Mouse (Mus musculus) CD4-positive, CD25-positive, alpha-beta regulatory T cell, adult 2 months (primary cell): ENCODE results near the gene Uimc1.

Source experiments
- DNase-seq: peaks from one replicate; pipeline ENCODE4 v3.0.0-alpha.2; 2012; ENCODE audit warnings: low read depth, low spot score

The Uimc1 gene

DNA sequence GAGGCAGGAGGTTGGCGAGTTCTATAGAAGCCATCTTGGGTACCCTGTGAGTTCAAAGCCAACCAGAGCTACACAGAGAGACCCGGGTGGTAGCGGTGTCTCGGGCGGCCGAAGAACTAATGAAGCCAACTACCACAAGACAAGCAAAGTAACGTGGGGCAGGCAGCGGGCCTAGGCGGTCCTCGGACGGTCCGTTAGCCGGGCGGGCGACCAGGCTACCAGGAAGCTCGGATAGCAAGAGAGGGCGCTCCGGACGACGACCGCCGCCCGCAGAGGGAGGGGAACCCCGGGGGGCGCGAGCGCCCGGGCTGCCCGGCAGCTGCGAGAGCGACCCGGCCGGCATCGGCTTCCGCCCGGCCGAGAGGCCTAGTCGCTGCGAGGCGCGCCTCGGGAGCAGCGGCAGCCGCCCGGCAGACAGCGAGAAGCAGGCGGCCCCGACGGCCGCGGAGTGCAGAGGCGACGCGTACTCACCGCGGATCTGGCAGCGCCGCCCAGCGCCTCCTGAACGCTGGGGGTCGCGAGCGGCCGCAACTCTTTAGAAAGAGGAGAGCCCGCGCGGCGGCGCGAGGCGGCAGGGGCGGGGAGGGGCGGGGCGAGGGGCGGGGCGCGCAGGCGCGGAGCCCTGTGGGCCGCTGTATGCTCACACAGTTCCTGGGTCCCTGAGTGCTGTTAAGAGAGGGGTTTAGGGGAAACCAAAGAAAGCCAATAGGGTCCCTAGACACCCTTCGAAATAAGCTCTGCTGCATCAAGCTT is at the start of gene Uimc1:
Uimc1 (minus strand) TSS at position 575 of the 753 bp plus-strand sequence.
- peak; percentile 92 for DNase-seq

DNA sequence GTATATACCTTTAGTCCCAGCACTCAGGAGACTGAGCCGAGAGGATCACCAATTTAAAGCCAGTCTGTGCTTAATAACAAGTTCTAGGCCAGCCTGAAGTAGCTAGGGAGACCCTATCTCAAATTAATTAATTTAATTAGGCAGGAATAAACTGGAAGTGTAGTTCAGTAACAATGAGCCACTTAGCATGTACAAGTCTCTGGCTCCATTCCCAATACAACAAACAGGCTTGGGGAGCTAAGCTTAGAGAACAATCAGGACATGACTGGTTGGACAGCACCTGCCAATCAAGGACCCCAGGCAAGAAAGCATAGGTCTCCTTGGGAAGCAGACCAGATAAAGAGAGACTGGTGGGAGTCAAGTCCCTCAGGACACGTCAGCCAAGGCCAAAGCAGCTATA is 40.2 kb upstream of the Uimc1 start:
- DNase-seq, result no peak

DNA sequence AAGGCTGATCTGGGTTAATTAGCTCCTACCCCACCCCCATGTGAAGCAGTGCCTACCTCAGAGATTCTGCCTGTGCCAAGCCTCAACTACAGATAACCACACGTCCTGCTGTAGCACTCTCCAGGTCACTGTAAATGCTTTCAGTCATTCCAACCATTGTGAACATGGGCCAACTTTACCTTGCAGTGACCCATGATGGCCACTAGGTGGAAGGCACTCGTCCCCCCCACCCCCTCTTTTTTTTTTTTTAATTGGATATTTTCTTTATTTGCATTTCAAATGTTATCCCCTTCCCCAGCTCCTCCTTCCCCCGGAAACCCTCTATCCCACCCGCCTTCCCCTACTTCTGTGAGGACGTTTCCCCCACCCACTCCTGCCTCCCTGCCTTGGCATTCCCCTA is 35.3 kb upstream of the Uimc1 start:
- DNase-seq, result peak; percentile 51

DNA sequence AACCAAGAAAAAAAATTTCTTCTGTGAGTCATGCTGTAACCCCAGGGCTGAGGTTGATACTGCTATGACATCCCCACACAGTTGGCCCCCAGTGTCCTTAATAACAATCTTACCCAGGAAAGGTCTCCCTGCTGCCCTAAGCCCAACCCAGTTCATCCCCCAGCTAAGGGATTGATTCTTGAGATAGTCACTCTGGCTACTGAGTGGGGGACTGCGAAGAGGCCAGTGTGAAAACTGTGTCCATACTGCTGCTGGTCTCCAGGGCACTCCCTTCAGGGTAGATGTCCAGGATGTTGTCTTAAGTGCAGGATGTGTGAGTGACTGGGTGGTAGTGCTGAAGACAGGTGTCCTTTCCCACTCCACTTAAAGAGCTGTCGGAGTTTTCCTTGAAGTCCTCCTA is 33.3 kb upstream of the Uimc1 start, which contains the start of gene Gm17617:
Gm17617 (minus strand) TSS at position 101 of the 400 bp plus-strand sequence.
- DNase-seq, result no peak

DNA sequence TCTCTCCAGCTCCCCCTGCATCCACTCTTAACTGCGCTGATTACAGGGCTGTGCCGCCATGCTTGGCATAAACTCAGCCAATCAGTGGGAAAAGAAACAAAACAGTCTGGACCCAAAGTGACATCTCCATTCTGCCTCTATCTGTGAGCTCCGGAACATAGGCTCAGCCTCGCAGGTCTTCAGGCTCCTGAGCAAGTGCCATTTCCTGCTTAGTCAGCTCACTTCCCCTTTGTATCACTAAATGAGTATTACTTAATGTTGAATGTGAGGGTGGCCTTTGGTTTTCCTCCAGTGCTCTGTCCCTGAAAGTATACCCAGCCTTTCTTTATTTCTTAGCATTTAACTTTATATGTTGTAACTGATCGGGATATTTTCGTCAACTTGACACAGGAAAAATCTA is 24.8 kb upstream of the Uimc1 start:
- DNase-seq, result no peak

DNA sequence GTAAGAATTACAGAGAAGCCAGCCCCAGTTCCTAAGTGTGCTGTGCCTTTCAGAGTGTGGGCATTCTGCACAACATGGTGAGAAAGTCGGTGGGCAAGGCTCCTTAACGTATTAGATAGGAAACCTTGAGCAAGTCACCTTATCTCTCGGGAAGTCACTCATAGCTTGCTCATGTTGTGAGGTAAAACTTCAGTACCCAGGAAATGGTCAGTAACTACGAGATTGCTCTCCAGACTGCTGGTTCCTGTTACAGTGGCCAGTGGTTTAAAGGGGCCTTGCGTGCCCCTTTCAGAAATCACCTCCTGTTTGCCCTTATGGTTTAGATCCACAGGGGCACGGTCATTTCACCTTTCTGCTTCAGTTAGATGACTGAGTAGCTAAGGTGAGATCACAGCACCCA is 14.3 kb upstream of the Uimc1 start:
- DNase-seq, result no peak

DNA sequence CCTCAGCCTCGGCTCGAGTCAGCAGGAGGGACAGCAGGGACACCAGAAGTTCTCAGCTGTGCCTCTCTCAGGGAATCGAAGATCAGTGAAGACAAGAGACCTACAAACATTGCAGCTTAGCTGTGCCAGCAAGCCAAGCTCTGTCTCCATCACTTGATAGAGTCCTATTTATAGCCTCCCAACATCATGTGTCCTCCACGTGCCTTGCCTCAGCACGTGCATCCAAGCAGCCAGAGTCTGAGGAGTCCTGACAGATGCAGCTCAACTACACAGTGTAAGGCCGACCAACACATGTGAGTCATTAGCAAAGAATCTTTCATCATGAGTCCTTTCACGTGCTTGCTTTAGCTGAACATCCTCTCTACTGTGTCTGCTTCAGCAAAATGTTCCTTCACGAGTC is 7.6 kb upstream of the Uimc1 start:
- DNase-seq, result no peak

DNA sequence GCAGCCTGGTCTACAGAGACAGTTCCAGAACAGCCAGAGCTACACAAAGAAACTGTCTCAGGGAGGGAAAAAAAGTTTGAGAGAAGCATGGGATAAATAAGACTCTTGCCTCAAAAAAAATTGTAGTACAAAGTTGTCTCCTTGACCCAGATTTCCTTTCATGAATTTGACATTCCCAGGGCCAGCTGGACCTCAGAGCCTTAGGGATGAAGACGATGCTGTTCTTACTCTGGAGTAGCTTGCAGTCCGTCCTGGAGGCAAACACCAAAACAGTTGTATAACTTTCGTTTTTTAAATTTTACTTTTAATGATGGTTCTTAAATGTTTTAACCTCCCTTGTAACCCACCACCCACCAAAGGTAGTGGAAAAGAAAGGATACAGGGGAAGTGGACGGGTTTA is 7.0 kb upstream of the Uimc1 start:
- DNase-seq, result no peak

DNA sequence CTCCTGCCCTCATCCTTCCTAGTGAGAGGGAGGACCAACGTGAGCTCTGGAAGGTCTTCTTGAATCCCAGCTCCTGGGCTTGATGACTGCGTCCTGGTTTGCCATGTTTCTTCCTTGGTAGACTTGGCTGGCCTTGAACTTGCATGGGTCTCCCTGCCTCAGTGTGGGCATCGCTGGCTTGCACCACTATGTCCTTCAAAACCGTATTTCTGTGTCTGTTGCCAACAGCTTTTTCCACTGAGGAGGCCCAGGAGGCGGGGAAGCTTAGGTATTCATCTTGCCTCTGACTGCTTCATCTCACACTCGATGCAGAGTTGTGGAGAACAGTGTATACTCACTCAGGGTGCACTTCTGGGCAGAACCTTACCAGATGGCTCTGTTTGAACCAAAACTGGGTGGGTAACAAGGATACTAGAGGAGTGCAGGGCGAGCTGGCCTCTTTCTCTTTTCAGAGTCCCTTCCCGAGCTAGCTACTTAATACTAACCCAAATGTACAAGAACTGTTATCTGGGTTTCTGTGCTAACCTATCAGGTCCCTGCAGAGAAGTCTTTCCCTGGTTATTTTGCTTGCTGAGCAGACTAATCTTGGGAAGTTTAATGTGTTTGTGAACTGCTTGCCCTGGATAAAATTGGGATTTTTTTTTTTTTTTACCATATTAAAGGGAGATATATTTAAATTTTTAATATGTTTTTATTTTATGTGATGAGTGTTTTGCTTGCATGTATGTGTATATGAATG is 6.0 kb upstream of the Uimc1 start:
- peak; percentile 17 for DNase-seq

DNA sequence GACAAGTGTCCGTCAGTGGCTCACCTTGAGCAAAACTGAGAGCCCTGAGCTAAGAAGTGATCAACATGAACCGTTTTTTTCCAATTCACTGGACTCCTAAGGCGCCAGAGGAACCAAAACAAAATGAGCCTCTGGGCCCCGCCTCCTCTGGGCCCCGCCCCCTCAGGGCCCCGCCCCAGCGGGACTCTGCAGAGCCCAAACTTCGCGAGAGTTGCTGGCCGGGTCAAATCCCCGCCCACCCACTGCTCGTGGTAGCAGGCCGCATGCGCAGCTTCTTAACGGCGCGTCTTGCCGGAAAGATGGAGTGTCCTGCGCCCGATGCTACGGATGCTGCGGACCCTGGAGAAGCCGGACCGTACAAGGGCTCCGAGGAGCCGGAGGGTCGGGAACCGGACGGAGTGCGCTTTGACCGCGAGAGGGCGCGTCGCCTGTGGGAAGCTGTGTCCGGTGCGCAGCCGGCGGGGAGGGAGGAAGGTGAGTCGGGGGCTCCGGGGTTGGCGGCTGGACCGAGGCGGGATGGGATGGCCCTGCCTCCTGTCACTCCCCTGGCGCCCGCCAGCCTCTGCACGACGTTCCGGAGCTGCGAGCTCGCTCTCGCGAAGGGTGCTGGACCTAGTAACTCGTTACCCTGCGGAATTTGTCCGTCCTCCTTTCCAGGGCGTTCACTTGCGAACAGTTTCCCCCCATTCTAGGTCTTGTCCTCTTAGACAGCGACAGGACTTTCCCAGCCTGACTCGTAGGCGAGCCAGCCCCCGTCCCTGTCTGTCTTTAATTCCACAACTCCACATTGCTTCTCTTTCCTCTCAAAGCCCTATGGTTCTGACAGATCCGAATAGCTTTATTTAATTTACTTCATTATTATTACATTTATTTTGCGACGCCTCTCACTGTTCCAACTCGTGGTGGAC is 5.2 kb upstream of the Uimc1 start, which contains the start of gene Zfp346:
Zfp346 (plus strand) TSS at position 267 of the 908 bp plus-strand sequence.
- peak; percentile 98 for DNase-seq

DNA sequence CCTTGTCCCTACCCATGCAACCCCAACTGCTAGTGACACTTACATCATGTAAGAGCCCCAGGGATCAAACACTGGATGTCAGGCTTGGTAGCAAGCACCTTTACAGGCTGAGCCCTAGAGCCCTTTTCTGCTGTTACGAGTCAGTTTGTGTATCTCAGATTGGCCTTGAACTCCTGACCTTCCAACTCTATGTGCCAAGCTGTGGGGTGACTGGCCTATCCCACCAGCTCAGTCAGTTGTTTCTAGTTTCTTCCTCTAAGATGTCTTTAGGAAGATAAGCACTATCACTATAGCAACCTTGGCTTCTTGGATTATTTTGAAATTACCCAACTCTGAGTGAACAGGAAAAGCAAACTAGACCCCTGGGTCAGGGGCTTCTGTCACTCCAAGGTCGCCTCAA is 3.3 kb upstream of the Uimc1 start:
- DNase-seq, result no peak

DNA sequence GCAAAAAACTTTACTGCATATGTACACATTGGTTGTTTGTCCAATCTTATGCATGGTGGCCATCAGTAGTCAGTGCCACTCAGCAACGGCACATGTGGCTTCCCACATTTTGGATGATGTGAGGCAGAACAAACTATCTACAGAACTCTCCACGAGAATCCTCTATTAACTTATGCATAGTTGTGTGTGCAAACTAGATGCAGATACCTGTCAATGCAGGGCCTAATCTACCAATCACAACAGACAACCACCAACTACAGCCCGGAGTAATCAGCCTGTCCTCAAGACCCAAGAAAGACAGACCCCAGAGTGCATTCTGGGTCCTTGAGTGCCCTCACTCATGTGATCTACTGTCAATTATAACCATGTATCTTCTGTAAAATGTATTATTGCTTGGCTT is 2.3 kb upstream of the Uimc1 start:
- DNase-seq, result no peak

DNA sequence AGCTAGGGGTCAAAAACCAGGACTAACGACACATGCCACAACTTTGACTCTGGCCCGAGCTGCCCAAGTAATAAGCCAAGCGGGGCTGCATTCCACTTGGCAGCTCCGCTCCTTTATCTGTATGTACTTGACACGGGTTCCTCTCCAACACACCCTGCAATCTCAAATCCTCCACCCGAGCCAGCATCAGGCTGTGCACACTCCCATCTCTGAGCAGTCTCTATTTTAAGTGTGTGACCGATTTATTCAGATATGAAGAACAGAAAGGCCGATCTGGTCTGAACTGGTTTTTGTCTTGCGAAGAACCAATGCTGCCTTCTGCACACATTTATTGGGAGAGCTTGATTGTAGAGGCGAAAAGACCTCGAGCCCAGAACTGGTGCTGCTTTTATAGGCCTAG is 1.5 kb upstream of the Uimc1 start:
- no peak for DNase-seq

DNA sequence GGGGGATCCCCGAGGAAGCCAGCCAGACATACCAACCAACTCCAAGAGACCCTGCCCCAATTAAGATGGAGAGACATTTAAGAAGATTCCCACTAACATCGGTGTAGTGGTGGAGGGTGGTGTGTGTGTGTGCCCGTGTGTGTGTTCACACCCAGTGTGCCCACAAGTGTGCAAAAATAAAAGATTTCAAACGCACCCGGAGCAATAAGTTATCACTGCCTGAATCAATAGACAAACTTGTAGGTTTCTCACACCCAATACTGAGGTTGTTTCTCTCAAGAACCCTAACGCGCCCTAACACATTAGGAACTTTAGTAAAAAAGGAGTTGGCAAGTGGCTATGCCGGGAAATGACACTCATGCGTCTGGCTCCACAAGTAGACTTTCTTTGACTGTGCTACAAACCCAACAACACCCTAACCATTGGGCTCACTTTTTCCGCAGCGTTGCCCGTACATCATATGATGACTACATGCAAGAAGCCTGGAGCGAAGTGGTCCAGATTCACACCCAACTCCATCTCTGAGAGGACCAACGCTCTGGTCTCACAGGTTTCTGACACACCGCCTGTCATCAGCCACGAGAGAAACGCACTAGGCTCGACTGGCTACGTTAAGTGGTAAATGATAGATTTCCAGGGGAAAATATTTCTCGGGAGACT is 904 bp downstream of the Uimc1 start:
- DNase-seq, result peak; percentile 76

DNA sequence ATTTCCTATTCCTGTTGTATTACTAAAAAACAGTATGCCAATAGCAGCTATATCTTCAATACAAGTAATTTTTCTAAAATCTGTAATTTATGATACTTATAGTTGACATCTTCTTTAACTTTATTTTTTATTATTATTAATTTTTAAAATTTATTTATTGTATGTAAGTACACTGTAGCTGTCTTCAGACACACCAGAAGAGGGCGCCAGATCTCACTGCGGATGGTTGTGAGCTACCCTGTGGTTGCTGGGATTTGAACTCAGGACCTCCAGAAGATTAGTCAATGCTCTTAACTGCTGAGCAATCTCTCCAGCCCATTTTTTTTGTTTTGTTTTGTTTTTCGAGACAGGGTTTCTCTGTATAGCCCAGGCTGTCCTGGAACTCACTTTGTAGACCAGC is 2.3 kb downstream of the Uimc1 start:
- peak; percentile 45 for DNase-seq

DNA sequence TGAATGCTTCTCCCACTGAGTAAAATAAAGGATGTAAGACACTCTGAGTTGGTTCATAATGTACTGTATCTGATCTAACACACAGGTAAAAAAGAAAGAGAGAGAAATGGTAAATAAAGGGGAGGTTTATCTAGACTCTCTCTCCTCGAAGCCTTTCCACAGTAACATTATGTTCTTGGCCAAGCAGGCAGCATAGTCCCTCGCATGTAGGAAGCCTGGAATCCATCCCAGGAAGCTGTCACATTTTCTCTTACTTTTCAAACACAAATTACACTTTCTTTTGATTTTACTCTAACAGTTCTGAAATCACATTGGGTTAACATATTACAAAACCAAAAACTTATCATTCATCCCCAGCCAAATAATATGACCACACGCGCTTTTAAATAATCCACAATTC is 7.5 kb downstream of the Uimc1 start:
- DNase-seq, result no peak

DNA sequence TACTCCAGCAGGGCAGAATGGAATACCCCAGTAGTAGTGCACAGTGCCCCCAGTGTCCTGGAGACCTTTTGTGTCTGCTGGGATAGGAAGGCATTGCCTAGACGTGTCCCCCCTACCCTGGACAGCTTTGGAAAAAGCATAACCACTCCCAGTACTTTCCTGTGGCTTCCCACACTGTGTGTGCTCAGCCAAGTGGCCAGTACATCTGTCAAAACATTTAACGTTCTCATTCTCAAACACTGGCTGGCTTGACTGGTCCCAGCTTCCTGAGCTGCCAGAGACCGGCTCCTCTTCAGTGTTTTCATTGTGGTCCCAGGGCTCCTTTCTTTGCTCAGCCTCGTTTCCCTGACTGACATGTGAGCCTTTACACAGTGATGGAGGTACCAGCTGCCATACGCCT is 24.5 kb downstream of the Uimc1 start:
- no peak for DNase-seq

DNA sequence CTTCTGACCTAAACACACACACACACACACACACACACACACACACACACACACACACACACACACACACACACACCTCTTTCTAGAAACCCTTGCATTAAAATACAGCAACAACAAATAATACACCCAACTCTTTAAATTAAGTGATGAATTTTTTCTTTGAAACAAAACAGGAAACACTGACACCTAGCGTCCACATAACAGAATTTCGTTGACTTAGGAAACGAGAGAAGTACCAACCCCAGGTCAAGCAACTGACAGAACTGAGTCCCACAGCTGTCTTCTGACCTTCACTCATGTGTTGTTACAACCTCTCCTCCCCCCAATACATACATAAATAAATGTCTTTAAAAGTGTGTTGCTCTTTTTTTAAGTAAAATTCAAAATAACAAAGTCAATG is 28.8 kb downstream of the Uimc1 start:
- peak; percentile 69 for DNase-seq

DNA sequence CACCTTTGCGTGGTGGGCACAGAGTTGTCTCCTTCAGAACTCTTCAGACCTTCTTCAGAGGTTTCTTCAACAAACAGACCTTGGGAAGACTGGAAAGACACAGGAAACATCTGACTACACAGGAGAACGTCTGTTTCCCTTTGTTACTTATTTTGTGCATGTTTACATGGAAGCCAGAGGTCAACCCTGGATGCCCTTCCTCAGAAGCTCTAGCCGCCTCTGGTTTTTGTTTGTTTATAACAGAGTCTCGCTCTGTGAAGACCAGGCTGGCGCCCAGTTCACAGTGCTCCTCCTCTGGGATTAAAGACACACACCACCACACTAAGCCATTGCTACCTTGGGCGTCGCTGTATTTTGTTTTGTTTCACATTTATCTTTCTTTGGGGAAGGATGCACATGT is 30.4 kb downstream of the Uimc1 start:
- DNase-seq, result no peak

DNA sequence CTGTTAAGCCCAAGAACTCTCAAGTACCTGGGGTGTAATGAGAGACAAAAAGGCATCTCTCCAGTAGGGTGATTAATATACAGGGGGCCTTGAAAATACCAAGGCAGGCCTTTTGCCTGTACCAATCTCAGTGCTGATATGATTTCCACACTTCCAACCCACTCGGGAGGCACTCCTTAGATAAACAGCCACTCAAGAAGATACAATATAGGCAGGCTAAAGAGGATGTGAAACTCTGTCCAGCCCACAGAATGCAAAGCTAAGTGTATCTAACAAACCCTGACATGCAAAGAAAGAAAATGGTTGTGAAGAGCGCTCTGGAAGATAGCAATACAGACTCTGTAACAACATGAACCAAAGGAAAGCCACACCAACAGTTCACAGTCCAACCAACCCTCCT is 36.8 kb downstream of the Uimc1 start:
- no peak for DNase-seq

DNA sequence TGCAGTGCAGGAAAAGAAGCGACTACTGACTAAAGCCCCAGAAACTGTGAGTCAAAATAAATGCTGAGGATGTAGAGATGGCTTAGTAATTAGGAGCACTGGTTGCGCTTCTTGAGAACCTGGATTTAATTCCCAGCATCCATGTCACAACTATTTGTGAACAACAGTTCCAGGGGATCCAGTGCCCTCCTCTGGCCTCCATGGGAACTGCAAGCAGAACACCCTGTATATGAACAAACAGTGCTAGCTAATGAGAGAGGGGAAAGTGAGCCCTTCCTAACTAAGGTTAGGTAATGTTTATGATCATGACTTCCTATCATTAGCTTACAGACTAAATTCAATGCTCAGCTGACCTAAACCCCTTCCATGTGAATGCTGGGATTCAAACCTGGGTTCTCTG is 42.1 kb downstream of the Uimc1 start:
- peak; percentile 53 for DNase-seq

DNA sequence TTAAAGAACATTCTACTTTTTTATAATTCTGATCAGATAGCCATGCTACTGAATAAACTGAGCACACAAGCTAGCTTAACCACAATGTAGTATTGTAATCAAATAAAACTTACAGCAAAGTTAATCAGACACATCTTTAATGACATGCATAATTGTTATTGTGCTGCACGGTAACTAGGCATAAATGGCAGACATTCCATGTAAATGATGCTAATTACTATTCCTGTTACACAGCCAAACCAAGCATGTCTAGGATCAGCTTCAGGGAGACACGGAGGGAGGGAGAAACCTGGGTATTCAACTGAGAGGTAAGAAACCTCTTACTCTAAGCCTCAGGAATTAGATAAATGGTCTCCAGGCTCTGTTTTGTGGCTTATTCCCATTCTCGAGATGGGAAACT is 52.4 kb downstream of the Uimc1 start:
- no peak for DNase-seq
